Mouse (Mus musculus): ENCODE measurements around the gene S100pbp. TPM values are rescaled to one million over a fixed set of nuclear protein-coding genes. Genes with fewer than 3 reads are reported as not detected.

S100pbp gene
- polyA plus RNA-seq, 1 experiment from 2014 or later, result 17.2 TPM

DNA sequence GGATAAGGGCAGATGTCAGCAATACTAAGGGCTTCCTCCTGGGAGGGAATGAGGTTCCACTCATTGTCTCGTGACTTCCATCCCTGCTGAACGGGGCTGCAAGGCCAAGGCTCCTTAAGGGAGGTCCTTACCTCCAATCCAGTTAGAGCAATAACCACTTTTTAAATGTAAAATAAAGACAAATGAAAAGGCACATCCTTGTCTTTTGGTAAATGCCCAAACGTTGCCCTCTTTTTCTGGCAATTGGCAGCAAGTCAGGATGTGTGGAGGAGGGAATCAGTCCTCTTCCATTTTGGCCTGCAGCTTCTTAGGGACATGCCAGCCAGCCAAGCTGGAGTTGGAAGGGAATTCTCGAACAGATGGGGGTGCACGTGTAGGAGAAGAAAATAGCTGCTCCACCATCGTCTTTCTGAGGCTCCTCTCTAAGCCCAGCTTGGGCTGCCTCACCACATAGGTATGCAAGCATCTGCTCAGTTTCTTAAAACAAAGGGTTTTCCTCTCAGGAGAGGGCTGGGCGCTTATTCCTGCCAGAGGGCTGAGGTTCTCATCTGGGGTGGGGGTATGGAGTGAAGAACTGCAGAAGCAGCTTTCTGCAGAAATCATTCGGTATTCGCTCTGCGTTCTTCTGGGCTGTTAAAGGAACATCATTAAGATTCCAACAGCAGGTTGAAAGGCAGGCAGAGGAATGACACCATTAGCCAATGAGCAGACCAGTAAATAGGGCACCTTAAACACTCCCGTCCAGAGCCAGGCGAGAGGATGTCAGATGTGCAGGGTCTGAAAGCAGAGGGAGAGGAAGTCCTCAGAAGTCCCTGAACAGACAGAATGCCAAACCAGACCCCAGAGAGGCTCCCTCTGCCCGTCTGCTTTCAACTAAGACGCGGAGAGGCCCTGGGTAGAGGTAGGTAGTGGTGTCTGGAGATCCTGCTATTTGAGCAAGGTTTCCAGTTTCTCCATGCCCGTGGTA lies 44.8 kb downstream of the S100pbp start:
- Histone ChIP-seq H3K4me1 (replicated peaks; ENCODE audit: control insufficient read depth, insufficient read depth, low read length) (peaks cover 35% of the 10 kb centered on the region), H3K9me3 (ENCODE audit: control insufficient read depth, low read length) (no peaks in the 10 kb centered on the region), H3K27ac (ENCODE audit: low read length) (peak overlapping the region; percentile 72), H3K4me3 (replicated peaks; ENCODE audit: low read length) (no peak overlapping the region), H3K36me3 (ENCODE audit: control insufficient read depth, insufficient read depth) (no peaks in the 10 kb centered on the region), H3K27me3 (replicated peaks; ENCODE audit: control insufficient read depth, insufficient read depth, low read length) (no peaks in the 10 kb centered on the region), H3K4me2 (ENCODE audit: low read length) (no peak overlapping the region), H3K9ac (replicated peaks; ENCODE audit: low read depth, low read length) (no peak overlapping the region)
- WGBS, result 29% methylated on average over 16 of the region's 16 CpGs
- peak; percentile 82 for ATAC-seq

DNA sequence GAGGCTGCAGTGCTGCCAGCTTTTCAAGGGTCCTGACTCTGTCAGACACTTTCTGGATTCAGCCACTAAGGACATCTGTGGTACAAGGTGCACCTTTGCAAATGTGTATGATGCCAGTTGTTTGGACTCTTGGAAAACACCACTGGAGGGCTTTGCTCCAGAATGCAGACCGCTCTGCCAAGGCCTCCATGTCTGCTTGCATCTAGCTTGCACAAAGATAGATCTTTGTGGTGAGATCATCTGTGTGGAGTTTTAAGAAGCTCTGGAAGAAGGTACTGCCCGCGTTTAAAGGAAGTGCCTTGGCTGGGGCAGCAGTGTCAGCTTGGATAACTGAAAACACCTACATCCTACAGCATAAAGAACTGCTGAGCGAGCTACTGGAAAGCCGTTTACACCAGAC lies 46.0 kb downstream of the S100pbp start:
- Histone ChIP-seq H3K36me3 (ENCODE audit: control insufficient read depth, insufficient read depth) (no peaks in the 10 kb centered on the region), H3K9me3 (ENCODE audit: control insufficient read depth, low read length) (no peaks in the 10 kb centered on the region), H3K4me1 (replicated peaks; ENCODE audit: control insufficient read depth, insufficient read depth, low read length) (peaks cover 34% of the 10 kb centered on the region), H3K27me3 (replicated peaks; ENCODE audit: control insufficient read depth, insufficient read depth, low read length) (no peaks in the 10 kb centered on the region), H3K4me2 (ENCODE audit: low read length) (no peak overlapping the region), H3K27ac (ENCODE audit: low read length) (no peak overlapping the region), H3K9ac (replicated peaks; ENCODE audit: low read depth, low read length) (no peak overlapping the region), H3K4me3 (replicated peaks; ENCODE audit: low read length) (no peak overlapping the region)
- no peak for ATAC-seq
- 85% methylated on average over 5 of the region's 5 CpGs for WGBS

GRCm38 (mm10) chr4:129142439-129143045 lies 47.0 kb downstream of the S100pbp start:
- 79% methylated on average over 11 of the region's 11 CpGs for WGBS
- ATAC-seq, result no peak
- H3K4me1 ChIP-seq (replicated peaks; ENCODE audit: control insufficient read depth, insufficient read depth, low read length), result peaks cover 25% of the 10 kb centered on the region
- no peak overlapping the region for H3K9ac ChIP-seq (replicated peaks; ENCODE audit: low read depth, low read length)
- no peak overlapping the region for H3K4me2 ChIP-seq (ENCODE audit: low read length)
- no peaks in the 10 kb centered on the region for H3K27me3 ChIP-seq (replicated peaks; ENCODE audit: control insufficient read depth, insufficient read depth, low read length)
- no peaks in the 10 kb centered on the region for H3K9me3 ChIP-seq (ENCODE audit: control insufficient read depth, low read length)
- no peaks in the 10 kb centered on the region for H3K36me3 ChIP-seq (ENCODE audit: control insufficient read depth, insufficient read depth)
- no peak overlapping the region for H3K4me3 ChIP-seq (replicated peaks; ENCODE audit: low read length)
- no peak overlapping the region for H3K27ac ChIP-seq (ENCODE audit: low read length)

GRCm38 (mm10) chr4:129141560-129142438 lies 47.7 kb downstream of the S100pbp start:
- Histone ChIP-seq H3K4me3 (replicated peaks; ENCODE audit: low read length) (no peak overlapping the region), H3K9me3 (ENCODE audit: control insufficient read depth, low read length) (no peaks in the 10 kb centered on the region), H3K4me1 (replicated peaks; ENCODE audit: control insufficient read depth, insufficient read depth, low read length) (peaks cover 28% of the 10 kb centered on the region), H3K27me3 (replicated peaks; ENCODE audit: control insufficient read depth, insufficient read depth, low read length) (no peaks in the 10 kb centered on the region), H3K4me2 (ENCODE audit: low read length) (no peak overlapping the region), H3K27ac (ENCODE audit: low read length) (no peak overlapping the region), H3K9ac (replicated peaks; ENCODE audit: low read depth, low read length) (no peak overlapping the region), H3K36me3 (ENCODE audit: control insufficient read depth, insufficient read depth) (no peaks in the 10 kb centered on the region)
- 68% methylated on average over 17 of the region's 17 CpGs for WGBS
- ATAC-seq, result no peak

- 86% methylated on average over 4 of the region's 4 CpGs for WGBS
- Histone ChIP-seq H3K9ac (replicated peaks; ENCODE audit: low read depth, low read length) (no peak overlapping the region), H3K27me3 (replicated peaks; ENCODE audit: control insufficient read depth, insufficient read depth, low read length) (no peaks in the 10 kb centered on the region; the same call in 1 of the 2 replicates), H3K36me3 (ENCODE audit: control insufficient read depth, insufficient read depth) (no peaks in the 10 kb centered on the region), H3K4me1 (replicated peaks; ENCODE audit: control insufficient read depth, insufficient read depth, low read length) (peaks cover 32% of the 10 kb centered on the region), H3K9me3 (ENCODE audit: control insufficient read depth, low read length) (no peaks in the 10 kb centered on the region), H3K4me3 (replicated peaks; ENCODE audit: low read length) (no peak overlapping the region), H3K4me2 (ENCODE audit: low read length) (no peak overlapping the region), H3K27ac (ENCODE audit: low read length) (no peak overlapping the region)
- no peak for ATAC-seq
These were observed 48.7 kb downstream of the S100pbp start for GRCm38 (mm10) chr4:129140808-129141207.

DNA sequence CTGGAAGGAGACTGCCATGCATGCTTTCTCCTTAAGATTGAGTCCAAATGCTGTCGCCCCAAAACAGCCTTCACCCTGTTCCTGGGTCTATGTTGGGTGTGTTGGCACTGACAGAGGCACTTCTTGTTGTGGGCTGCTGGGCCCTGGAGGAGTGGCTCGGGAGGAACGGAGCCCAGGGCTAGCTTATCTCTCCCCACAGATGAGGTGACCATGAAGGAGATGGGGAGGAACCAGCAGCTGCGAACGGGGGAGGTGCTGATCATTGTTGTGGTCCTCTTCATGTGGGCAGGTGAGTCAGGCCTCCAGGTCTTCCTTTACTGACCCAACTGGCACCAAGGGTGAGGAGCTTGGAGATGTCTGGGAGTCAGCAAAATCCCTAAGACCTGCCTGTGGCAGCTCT lies 49.9 kb downstream of the S100pbp start:
- no peaks in the 10 kb centered on the region; the same call in 1 of the 2 replicates for H3K27me3 ChIP-seq (replicated peaks; ENCODE audit: control insufficient read depth, insufficient read depth, low read length)
- H3K9me3 ChIP-seq (ENCODE audit: control insufficient read depth, low read length), result no peaks in the 10 kb centered on the region
- no peak overlapping the region for H3K4me3 ChIP-seq (replicated peaks; ENCODE audit: low read length)
- 89% methylated on average over 5 of the region's 5 CpGs for WGBS
- H3K36me3 ChIP-seq (ENCODE audit: control insufficient read depth, insufficient read depth), result no peaks in the 10 kb centered on the region
- no peak for ATAC-seq
- no peak overlapping the region for H3K4me2 ChIP-seq (ENCODE audit: low read length)
- H3K4me1 ChIP-seq (replicated peaks; ENCODE audit: control insufficient read depth, insufficient read depth, low read length), result peaks cover 22% of the 10 kb centered on the region
- no peak overlapping the region for H3K27ac ChIP-seq (ENCODE audit: low read length)
- no peak overlapping the region for H3K9ac ChIP-seq (replicated peaks; ENCODE audit: low read depth, low read length)

DNA sequence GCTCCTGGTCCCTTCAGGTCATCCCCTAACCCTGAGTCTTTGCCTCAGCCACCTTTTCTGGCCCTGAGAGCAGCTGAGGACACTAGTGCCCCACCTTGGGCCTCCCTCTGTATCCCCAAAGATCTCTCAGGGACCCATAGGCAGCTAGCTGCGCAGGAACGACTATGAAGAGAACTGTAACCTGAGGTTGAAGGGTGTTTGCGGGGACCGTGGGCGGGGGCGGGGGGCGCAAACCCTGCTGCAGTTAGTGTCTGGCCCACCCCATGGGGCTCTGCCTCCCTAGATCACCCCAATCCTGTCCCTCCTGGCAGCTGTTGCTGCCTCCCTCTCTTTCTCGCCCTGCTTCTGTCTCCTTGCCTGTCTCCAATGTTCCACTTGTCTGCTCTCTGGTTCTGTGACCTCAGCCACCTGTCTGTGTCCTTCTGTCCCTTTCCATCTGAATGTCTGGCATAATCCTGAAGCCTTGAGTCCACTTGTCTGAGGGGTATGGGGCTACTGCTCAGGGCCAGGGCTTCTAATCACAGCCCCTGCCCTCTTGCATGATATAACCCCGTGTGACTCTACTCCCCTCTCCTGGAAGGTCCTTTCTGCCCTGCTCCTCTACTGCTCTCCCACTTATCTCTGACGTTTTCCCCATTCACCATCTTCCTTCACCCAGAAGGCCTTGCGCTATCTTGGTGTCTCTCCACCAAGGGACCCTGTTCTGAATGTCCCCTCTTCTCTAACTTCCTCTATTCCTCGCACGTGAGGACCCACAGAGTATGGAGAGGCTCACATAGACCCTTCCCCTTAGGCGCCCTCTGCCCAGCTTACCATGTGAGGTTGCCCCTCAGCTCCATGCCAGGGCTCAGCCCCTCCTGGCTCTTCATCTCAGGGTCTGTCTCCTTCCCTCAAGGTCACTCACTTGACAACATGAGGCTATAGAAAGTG lies 51.9 kb downstream of the S100pbp start:
- Histone ChIP-seq H3K27me3 (replicated peaks; ENCODE audit: control insufficient read depth, insufficient read depth, low read length) (no peaks in the 10 kb centered on the region; the same call in 1 of the 2 replicates), H3K9ac (replicated peaks; ENCODE audit: low read depth, low read length) (peak overlapping the region; percentile 69), H3K27ac (ENCODE audit: low read length) (no peak overlapping the region), H3K4me1 (replicated peaks; ENCODE audit: control insufficient read depth, insufficient read depth, low read length) (peaks cover 16% of the 10 kb centered on the region), H3K36me3 (ENCODE audit: control insufficient read depth, insufficient read depth) (no peaks in the 10 kb centered on the region), H3K4me3 (replicated peaks; ENCODE audit: low read length) (peak overlapping the region; percentile 53), H3K4me2 (ENCODE audit: low read length) (peak overlapping the region; percentile 78), H3K9me3 (ENCODE audit: control insufficient read depth, low read length) (no peaks in the 10 kb centered on the region)
- ATAC-seq, result no peak
- WGBS, result 48% methylated on average over 14 of the region's 14 CpGs

GRCm38 (mm10) chr4:129136579-129137391 lies 52.7 kb downstream of the S100pbp start, which contains the start of gene Fndc5:
Fndc5 (plus strand) TSS chr4:129136999.
- Histone ChIP-seq H3K4me1 (replicated peaks; ENCODE audit: control insufficient read depth, insufficient read depth, low read length) (peaks cover 12% of the 10 kb centered on the region), H3K27me3 (replicated peaks; ENCODE audit: control insufficient read depth, insufficient read depth, low read length) (no peaks in the 10 kb centered on the region; the same call in 1 of the 2 replicates), H3K36me3 (ENCODE audit: control insufficient read depth, insufficient read depth) (no peaks in the 10 kb centered on the region), H3K4me3 (replicated peaks; ENCODE audit: low read length) (peak within 1 kb of the TSS; percentile 53), H3K9me3 (ENCODE audit: control insufficient read depth, low read length) (no peaks in the 10 kb centered on the region), H3K4me2 (ENCODE audit: low read length) (peak within 1 kb of the TSS; percentile 78), H3K9ac (replicated peaks; ENCODE audit: low read depth, low read length) (peak within 1 kb of the TSS; percentile 69), H3K27ac (ENCODE audit: low read length) (no peak within 1 kb of the TSS)
- no peak; the same call in 1 of the 2 replicates for ATAC-seq
- under 1% methylated on average over 36 of the region's 80 CpGs for WGBS

Data from forebrain, embryonic 16.5 days (tissue).